Mouse (Mus musculus): ENCODE results near the gene Fabp2.

DNA sequence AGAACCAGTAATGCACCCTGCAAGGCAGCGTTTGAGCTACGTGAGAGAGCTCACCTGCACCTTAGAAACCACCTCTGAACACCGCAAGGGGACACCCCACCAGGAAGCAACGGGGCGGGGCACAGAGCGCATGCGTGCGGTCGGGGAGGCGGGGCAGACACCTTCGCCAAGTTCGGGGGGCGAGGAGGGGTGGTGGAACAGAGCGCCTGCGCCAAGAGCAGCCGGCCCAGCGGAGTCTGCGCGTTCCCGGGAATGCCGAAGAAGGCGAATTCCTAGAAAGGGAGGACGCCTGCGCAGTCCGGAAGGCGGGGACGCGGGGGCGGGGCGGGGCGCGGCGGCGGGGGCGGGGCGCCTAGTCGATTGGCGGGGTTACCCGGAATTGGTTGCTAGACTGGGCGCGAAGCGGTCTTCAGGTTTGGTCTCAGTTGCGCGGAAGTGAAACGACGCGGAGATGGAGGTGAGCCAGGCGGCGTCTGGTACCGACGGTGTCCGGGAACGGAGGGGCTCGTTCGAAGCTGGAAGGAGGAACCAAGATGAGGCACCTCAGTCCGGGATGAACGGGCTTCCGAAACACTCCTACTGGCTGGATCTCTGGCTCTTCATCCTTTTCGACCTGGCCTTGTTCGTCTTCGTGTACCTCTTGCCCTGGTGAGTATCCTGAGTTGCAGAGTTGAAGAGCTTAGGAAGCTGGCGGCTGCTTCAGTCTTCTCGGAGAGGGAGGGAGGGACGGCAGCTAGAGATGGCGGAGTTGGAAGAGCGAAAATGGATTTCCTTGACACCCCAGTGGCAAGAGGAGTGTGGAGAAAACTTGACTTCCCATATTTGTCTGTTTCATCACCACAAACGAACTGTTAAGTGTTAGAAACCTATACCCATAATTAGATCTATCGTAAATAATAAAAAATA, 29.4 kb downstream of the Fabp2 start, which contains the start of gene 1810037I17Rik:
- TF ChIP-seq CTCF (IDR thresholded peaks at IDR 0.05; ENCODE audit: insufficient read depth, low read depth, low read length) = no peak
- 0 out of 2 replicates have a peak, but pooled peaks have one; percentile 45 for TF ChIP-seq POLR2A (IDR thresholded peaks at IDR 0.05; ENCODE audit: insufficient read depth, low read depth, low read length)

All from olfactory bulb, adult 2 months (tissue).